Mouse (Mus musculus) MEL (cell line): ENCODE results near the gene Dus2. TPM values are rescaled to one million over a fixed set of nuclear protein-coding genes. Genes with fewer than 3 reads are reported as not detected.

Source experiments
- DNase-seq: peaks from one replicate; pipeline ENCODE4 v3.0.0; 2011; ENCODE audit warnings: low read depth, low spot score
- H3K27ac ChIP-seq: 2 replicates; pipeline ENCODE4 v1.5.1; 2012; ENCODE audit warnings: low read depth, mild to moderate bottlenecking, control low read depth, low read length, moderate library complexity; ENCODE audit not compliant: control insufficient read depth
- H3K27me3 ChIP-seq, 2 experiments: fragments of 150-350 bp in 1 of 2; sonication (generic) in 1 of 2; 2 replicates each; pipeline ENCODE4 v1.6.1; 2012; ENCODE audit warnings: low read length in 2 of 2, mild to moderate bottlenecking in 2 of 2, improper control_type of control experiment in 1 of 2, moderate library complexity in 1 of 2; ENCODE audit not compliant: insufficient read depth in 2 of 2, control insufficient read depth in 1 of 2
- H3K36me3 ChIP-seq, 2 experiments: 2 replicates each; pipeline ENCODE4 v1.6.1; 2012 to 2014; ENCODE audit warnings: low read length in 2 of 2, improper control_type of control experiment in 1 of 2, inconsistent platforms in 1 of 2, mild to moderate bottlenecking in 1 of 2; ENCODE audit not compliant: insufficient read depth in 2 of 2, control insufficient read depth in 1 of 2
- H3K4me1 ChIP-seq, 2 experiments: fragments of 150-350 bp in 1 of 2; sonication (generic) in 1 of 2; 2 replicates each; pipeline ENCODE4 v1.6.1; 2012; ENCODE audit warnings: low read length in 2 of 2, improper control_type of control experiment in 1 of 2, mild to moderate bottlenecking in 1 of 2; ENCODE audit not compliant: insufficient read depth in 2 of 2, control insufficient read depth in 1 of 2
- H3K4me3 ChIP-seq, 2 experiments: fragments of 150-350 bp in 1 of 2; sonication (generic) in 1 of 2; 2 replicates each; pipeline ENCODE4 v1.5.1; 2012; ENCODE audit warnings: low read depth in 2 of 2, low read length in 2 of 2, mild to moderate bottlenecking in 2 of 2, moderate library complexity in 2 of 2, control low read depth in 1 of 2, improper control_type of control experiment in 1 of 2; ENCODE audit not compliant: control insufficient read depth in 1 of 2, insufficient read depth in 1 of 2
- H3K79me2 ChIP-seq: 2 replicates; pipeline ENCODE4 v1.6.1; 2012; ENCODE audit warnings: mild to moderate bottlenecking, low read length, moderate library complexity; ENCODE audit not compliant: control insufficient read depth, poor library complexity, insufficient read depth
- H3K9ac ChIP-seq: 2 replicates; pipeline ENCODE4 v1.6.1; 2012; ENCODE audit warnings: low read depth, mild to moderate bottlenecking, control low read depth, low read length, moderate library complexity; ENCODE audit not compliant: control insufficient read depth, poor library complexity, severe bottlenecking
- H3K9me3 ChIP-seq: fragments of 150-350 bp; sonication (generic); replicated peaks from 2 replicates; pipeline ENCODE4 v1.6.1; 2012; ENCODE audit warnings: mild to moderate bottlenecking, low read length, improper control_type of control experiment, moderate library complexity; ENCODE audit not compliant: insufficient read depth
- BHLHE40 ChIP-seq: IDR thresholded peaks from 2 replicates; pipeline ENCODE4 v1.6.1; 2012; ENCODE audit warnings: low read depth, mild to moderate bottlenecking, inconsistent platforms, low read length, improper control_type of control experiment, borderline replicate concordance
- EP300 ChIP-seq, 2 experiments: IDR thresholded peaks; 2 replicates each; pipeline ENCODE4 v1.6.1; 2011; ENCODE audit warnings: improper control_type of control experiment in 2 of 2, low read length in 2 of 2, low read depth in 1 of 2, mild to moderate bottlenecking in 1 of 2
- ETS1 ChIP-seq: IDR thresholded peaks from 2 replicates; pipeline ENCODE4 v1.6.1; 2012; ENCODE audit warnings: low read depth, mild to moderate bottlenecking, inconsistent platforms, low read length, improper control_type of control experiment, moderate library complexity
- GABPA ChIP-seq: IDR thresholded peaks from 2 replicates; pipeline ENCODE4 v1.6.1; 2012; ENCODE audit warnings: low read depth, mild to moderate bottlenecking, inconsistent platforms, low read length, improper control_type of control experiment, moderate library complexity
- GATA1 ChIP-seq: IDR thresholded peaks from 2 replicates; pipeline ENCODE4 v1.6.1; 2011; ENCODE audit warnings: low read depth, low read length, improper control_type of control experiment
- MAFK ChIP-seq: IDR thresholded peaks from 2 replicates; pipeline ENCODE4 v1.6.1; 2011; ENCODE audit warnings: low read depth, mild to moderate bottlenecking, low read length, improper control_type of control experiment, borderline replicate concordance
- MEF2A ChIP-seq: IDR thresholded peaks from 2 replicates; pipeline ENCODE4 v1.6.1; 2014; ENCODE audit warnings: low read depth, mild to moderate bottlenecking, inconsistent platforms, low read length, improper control_type of control experiment; ENCODE audit not compliant: poor library complexity, insufficient replicate concordance, severe bottlenecking; ENCODE audit errors: extremely low read depth
- MXI1 ChIP-seq: IDR thresholded peaks from 2 replicates; pipeline ENCODE4 v1.6.1; 2011; ENCODE audit warnings: mild to moderate bottlenecking, low read depth, low read length, improper control_type of control experiment
- MYC ChIP-seq: IDR thresholded peaks from 2 replicates; pipeline ENCODE4 v1.6.1; 2011; ENCODE audit warnings: low read depth, mild to moderate bottlenecking, low read length, improper control_type of control experiment, moderate library complexity
- NELFE ChIP-seq: IDR thresholded peaks from 2 replicates; pipeline ENCODE4 v1.6.1; 2011; ENCODE audit warnings: low read depth, low read length, improper control_type of control experiment
- RAD21 ChIP-seq: IDR thresholded peaks from 2 replicates; pipeline ENCODE4 v1.6.1; 2011; ENCODE audit warnings: mild to moderate bottlenecking, low read depth, low read length, improper control_type of control experiment
- SIN3A ChIP-seq: IDR thresholded peaks from 2 replicates; pipeline ENCODE4 v1.6.1; 2012; ENCODE audit warnings: low read length, improper control_type of control experiment, inconsistent platforms
- TBP ChIP-seq: IDR thresholded peaks from 2 replicates; pipeline ENCODE4 v1.8.0; 2011; ENCODE audit warnings: low read depth, low read length, improper control_type of control experiment
- UBTF ChIP-seq: IDR thresholded peaks from 2 replicates; pipeline ENCODE4 v1.6.1; 2012; ENCODE audit warnings: low read depth, mild to moderate bottlenecking, inconsistent platforms, low read length, improper control_type of control experiment, moderate library complexity, borderline replicate concordance; ENCODE audit not compliant: insufficient read depth
- USF2 ChIP-seq, 2 experiments: IDR thresholded peaks; 2 replicates each; pipeline ENCODE4 v1.6.1; 2011 to 2012; ENCODE audit warnings: improper control_type of control experiment in 2 of 2, low read length in 2 of 2, borderline replicate concordance in 1 of 2, inconsistent platforms in 1 of 2, low read depth in 1 of 2, mild to moderate bottlenecking in 1 of 2; ENCODE audit not compliant: insufficient read depth in 1 of 2
- ZKSCAN1 ChIP-seq: IDR thresholded peaks from 2 replicates; pipeline ENCODE4 v1.6.1; 2012; ENCODE audit warnings: low read depth, mild to moderate bottlenecking, inconsistent platforms, low read length, improper control_type of control experiment, moderate library complexity
- ZNF384 ChIP-seq: IDR thresholded peaks from 2 replicates; pipeline ENCODE4 v1.6.1; 2012; ENCODE audit warnings: low read depth, mild to moderate bottlenecking, inconsistent platforms, low read length, improper control_type of control experiment
- polyA plus RNA-seq, 2 experiments: library from polyadenylated mRNA; stranded (reverse) in 1 of 2; unstranded in 1 of 2; fragments of >175 nt in 1 of 2; fragments of >200 nt in 1 of 2; gene quantifications; 2 replicates each; pipeline versions ENCODE4 v1.2.1 to v1.2.4; 2012; ENCODE audit warnings: low replicate concordance in 2 of 2, low read depth in 1 of 2; ENCODE audit not compliant: insufficient read length in 2 of 2, insufficient read depth in 1 of 2, missing spikeins in 1 of 2
- total RNA-seq: library from RNA; depleted of rRNA; stranded (reverse); fragments of 300-350 nt; gene quantifications from 2 replicates; pipeline ENCODE4 v1.2.3, GENCODE M21; 2012

The Dus2 gene
- total and polyA plus RNA-seq, 3 experiments, result 9.2 to 11.9 TPM; not detected in 1

DNA sequence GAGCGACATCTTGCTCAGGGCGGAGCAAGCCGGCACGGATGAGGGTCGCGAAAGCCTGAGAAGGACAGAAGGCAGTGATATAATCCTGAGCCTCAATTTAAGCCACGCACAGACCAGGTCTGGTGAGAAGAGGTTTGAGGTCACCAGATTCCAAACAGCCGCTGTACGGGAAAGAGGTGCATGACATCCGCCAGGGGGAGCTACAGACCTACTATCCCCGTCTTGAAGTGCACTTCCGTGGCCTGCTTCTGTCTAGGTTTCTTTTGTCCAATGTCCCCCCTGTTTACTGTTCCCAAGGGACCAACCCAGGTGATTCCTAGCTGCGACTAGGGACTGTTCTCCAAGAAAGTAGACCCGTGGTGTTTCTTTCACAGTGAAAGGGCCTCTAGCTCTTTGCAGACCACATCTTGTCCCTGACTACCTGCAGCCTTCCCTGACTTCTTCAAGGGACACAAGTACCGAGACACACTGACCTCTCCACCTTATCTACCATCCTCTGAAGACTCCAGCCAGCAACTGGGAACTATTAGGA, at the start of gene Dus2 (continued):
- TF ChIP-seq GATA1 (no peak), BHLHE40 (no peak)

DNA sequence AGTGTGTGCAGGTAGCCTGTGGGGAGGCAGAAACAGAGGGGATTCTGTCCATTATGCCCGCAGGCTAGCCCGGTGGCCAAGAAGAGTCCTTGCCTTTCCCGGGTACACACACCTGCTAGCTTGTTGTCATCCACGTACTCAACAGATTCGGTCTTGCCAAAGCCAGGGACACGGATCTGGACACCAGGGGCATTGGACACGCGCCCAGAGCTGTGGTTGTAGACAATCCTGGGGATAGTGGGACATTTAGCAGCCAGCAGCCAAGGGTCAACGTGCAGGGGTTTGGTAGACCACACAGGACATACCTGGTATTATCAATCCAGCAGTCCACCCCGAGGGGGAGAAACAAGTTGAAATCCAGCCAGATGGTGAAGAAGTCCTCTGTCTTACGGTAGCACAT, 49.1 kb upstream of the Dus2 start:
- H3K9ac ChIP-seq, result no peak overlapping the region
- H3K79me2 ChIP-seq, result peaks cover 6% of the 10 kb centered on the region; the same call in 1 of the 2 replicates
- no peak overlapping the region for H3K4me3 ChIP-seq
- no peak for DNase-seq
- H3K4me1 ChIP-seq, result no peaks in the 10 kb centered on the region
- no peaks in the 10 kb centered on the region for H3K27me3 ChIP-seq
- no peaks in the 10 kb centered on the region for H3K9me3 ChIP-seq
- TF ChIP-seq TBP (no peak), MAFK (no peak), EP300 (IDR thresholded peaks at IDR 0.05; ENCODE audit: low read depth in 1 of 2, low read length in 2 of 2) (no peak), UBTF (no peak)
- H3K27ac ChIP-seq, result no peak overlapping the region
- H3K36me3 ChIP-seq, result peaks cover 0 to 6% of the 10 kb centered on the region in 2 experiments; a peak in 2 of 4 replicates

GRCm38 (mm10) chr8:105942542-105942941, 48.6 kb upstream of the Dus2 start:
- no peaks in the 10 kb centered on the region for H3K4me1 ChIP-seq
- TF ChIP-seq MXI1 (no peak), SIN3A (no peak), NELFE (no peak), MYC (no peak), ZNF384 (no peak), ETS1 (no peak), GABPA (no peak), USF2 (IDR thresholded peaks at IDR 0.05; ENCODE audit: borderline replicate concordance in 1 of 2, insufficient read depth in 1 of 2, low read depth in 1 of 2, low read length in 2 of 2) (no peak), MEF2A (no peak), EP300 (IDR thresholded peaks at IDR 0.05; ENCODE audit: low read depth in 1 of 2, low read length in 2 of 2) (no peak), RAD21 (no peak), ZKSCAN1 (no peak), GATA1 (no peak)
- TF ChIP-seq, all 39 proteins: peak for 0
- Histone ChIP-seq H3K36me3 (peaks cover 0 to 6% of the 10 kb centered on the region in 2 experiments; a peak in 2 of 4 replicates), H3K27me3 (no peaks in the 10 kb centered on the region), H3K4me3 (no peak overlapping the region), H3K79me2 (peaks cover 4% of the 10 kb centered on the region; the same call in 1 of the 2 replicates), H3K9me3 (no peaks in the 10 kb centered on the region), H3K27ac (no peak overlapping the region), H3K9ac (no peak overlapping the region)
- DNase-seq, result no peak
